Mouse (Mus musculus): Measurements from ENCODE around the gene Prkag2.

DNA sequence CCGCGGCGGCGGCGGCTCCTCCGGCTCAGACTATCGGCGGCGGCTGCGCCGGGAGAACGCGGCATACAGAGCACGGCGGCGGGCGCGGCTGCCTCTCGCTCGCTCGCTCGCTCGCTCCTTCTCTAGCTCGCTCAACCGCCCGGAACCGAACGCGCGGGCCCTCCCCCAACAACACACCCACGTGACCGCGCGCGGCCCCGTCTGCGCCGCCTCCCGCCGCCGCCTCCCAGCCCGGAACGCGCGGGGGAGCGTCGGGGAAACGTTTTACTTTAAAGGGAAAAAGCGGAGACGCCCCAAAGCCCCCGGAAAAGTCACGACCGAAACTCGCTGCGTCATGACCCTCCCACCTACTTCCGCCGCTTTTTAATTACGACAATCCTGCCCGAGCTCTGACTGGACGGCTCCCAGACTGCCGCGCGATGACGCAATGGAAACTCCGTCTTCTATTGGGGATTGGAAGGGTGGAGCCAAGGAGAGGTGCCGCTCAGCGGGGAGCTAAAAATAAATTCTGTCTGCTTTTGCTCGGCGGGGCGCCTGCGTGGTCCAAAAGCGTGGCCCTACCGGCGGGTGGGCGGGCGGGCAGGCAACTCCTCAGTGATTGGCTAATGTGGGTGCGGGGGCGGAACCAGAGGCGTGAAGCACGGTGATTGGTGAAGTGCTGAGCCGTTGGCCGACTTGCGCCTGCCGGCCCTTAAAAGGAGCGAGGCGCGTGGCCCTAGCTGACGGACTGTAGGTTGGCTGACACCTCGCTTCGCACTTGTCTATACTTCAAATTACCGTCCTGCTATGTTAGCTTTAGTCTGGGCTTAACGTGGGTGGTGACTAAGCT, 258.0 kb downstream of the Prkag2 start, which contains the start of gene Rheb:
- no peak for TF ChIP-seq CTCF (conservative IDR thresholded peaks at IDR 0.05; ENCODE audit: low read length)
- no peak for TF ChIP-seq POU5F1 (IDR thresholded peaks at IDR 0.05; ENCODE audit: borderline replicate concordance, low read length)

All from E14TG2a.4 (cell line).